Mouse (Mus musculus): Measurements from ENCODE around the gene Polr1a. TPM values are rescaled to one million over a fixed set of nuclear protein-coding genes. Genes with fewer than 3 reads are reported as not detected.

Gene Polr1a
- total RNA-seq, 2 experiments from 2014 or later: 35.7 to 44.8 TPM

DNA sequence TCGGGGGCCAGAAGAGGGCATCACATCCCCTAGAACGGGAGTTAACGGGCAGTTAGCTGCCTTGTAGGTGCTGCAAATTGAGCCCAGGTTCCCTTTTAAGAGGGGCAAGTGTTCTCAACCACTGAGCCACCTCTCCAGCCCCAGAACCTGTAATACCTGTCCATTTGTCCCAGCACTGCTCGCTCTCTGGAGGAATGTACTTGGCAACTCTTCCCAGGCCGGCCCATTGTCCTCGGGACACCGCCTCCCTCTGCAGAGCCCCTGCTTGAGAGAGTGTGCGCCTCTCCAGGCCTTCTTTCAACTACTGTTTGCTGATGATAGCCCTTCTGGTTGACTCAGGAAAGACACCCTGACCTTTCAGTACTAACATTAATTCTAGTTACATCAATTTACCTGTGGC lies 37.3 kb downstream of the Polr1a start:
- no peak for DNase-seq (ENCODE audit: low spot score in 2 of 2)

- DNase-seq (ENCODE audit: low spot score in 2 of 2): no peak
Observed at GRCm38 (mm10) chr6:71949721-71950120, 40.9 kb downstream of the Polr1a start.

GRCm38 (mm10) chr6:71950592-71950991 lies 41.7 kb downstream of the Polr1a start:
- DNase-seq (ENCODE audit: low spot score in 2 of 2): no peak

DNA sequence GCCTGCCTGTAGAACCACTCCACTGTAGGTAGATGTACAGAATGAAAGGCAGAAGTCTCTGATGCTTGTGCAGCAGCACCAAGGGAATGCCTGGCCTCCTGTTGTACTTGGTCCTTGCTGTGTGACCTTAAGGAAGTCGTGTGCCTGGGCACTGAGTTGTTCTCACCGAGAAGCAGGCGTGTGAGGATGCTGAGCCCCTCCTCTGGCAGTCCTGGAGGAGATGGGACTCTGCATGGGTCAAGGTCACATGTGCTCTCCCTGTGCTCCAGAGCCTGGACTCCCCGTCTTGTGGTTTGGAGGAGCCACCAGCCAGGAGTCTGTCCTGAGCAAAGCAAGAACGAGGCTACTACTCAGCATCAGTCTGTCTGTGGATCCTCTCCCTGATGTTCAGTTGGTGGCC lies 42.3 kb downstream of the Polr1a start:
- no peak for DNase-seq (ENCODE audit: low spot score in 2 of 2)

DNA sequence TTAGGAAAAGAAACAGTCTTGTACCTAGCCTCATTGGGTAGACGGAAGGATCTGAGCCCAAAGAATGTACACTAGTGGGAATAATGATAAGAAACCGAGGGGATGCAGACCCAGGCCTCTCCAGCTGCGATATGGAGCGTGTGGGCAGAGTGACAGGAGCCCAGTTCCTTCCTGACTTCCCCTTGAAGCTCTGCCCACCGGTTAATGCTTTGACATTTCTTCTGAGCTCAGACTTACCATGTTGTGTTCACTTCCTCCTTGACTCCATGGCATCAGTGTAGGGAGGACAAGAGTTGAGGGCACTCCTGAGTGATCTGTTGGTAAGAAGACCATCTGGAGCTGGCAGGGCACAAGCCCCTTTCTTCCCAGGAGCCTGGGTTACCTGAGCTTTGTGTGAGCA lies 53.3 kb downstream of the Polr1a start:
- no peak for DNase-seq (ENCODE audit: low spot score in 2 of 2)

- no peak for DNase-seq (ENCODE audit: low spot score in 2 of 2)
Observed at GRCm38 (mm10) chr6:71962706-71963105, 53.9 kb downstream of the Polr1a start.

- DNase-seq (ENCODE audit: low spot score in 2 of 2): no peak
Observed at GRCm38 (mm10) chr6:71963561-71963960, 54.7 kb downstream of the Polr1a start.

- no peak for DNase-seq (ENCODE audit: low spot score in 2 of 2)
Observed at GRCm38 (mm10) chr6:71966683-71967303, 57.9 kb downstream of the Polr1a start.

GRCm38 (mm10) chr6:71967847-71968246 lies 59.0 kb downstream of the Polr1a start:
- no peak for DNase-seq (ENCODE audit: low spot score in 2 of 2)

- no peak for DNase-seq (ENCODE audit: low spot score in 2 of 2)
Observed at GRCm38 (mm10) chr6:71969459-71969858, 60.6 kb downstream of the Polr1a start.

DNA sequence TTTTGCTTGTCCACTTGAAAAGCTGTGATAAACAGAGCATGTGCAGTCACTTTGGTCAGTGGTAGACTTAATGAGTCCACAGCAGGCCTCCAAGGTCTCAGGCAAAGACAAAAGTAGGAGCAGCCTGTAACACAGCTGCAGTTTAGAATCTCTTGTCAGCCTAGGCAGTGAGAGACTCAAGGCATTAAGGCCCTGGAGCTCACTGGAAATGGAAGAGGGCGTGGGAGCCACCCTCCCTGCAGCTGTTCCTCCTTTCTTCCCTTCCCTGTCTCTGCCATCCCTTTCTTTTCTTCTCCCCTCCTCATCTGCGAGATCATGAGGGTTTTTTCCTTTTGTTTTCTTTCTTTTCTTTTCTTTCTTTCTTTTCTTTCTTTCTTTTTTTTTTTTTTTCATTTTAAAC lies 61.3 kb downstream of the Polr1a start:
- no peak for DNase-seq (ENCODE audit: low spot score in 2 of 2)

GRCm38 (mm10) chr6:71976592-71976991 lies 67.7 kb downstream of the Polr1a start:
- no peak for DNase-seq (ENCODE audit: low spot score in 2 of 2)

- no peak for DNase-seq (ENCODE audit: low spot score in 2 of 2)
Observed at GRCm38 (mm10) chr6:71980165-71980564, 71.3 kb downstream of the Polr1a start.

- no peak for DNase-seq (ENCODE audit: low spot score in 2 of 2)
Observed at GRCm38 (mm10) chr6:71980587-71980986, 71.7 kb downstream of the Polr1a start.

- DNase-seq (ENCODE audit: low spot score in 2 of 2): no peak
Observed at GRCm38 (mm10) chr6:71981450-71981849, 72.6 kb downstream of the Polr1a start.

DNA sequence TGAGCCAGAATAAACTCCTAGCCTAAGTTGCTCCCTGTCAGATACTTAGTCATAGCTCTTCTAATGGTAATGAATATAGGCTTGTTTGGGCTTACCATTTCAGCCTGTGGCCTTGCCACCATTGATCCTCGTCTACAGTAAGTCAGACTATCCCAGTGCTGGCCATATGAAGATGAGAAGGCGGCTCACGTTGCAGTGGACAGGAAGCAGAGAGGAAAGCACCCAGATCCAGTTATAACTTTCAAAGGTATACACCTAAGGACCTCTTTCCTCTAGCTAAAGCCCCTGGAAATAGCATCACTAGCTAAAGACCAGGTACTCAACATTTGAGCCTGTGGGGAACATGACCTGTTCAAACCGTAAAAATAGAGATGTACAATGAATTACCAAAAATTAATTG lies 77.1 kb downstream of the Polr1a start:
- DNase-seq (ENCODE audit: low spot score in 2 of 2): no peak

DNA sequence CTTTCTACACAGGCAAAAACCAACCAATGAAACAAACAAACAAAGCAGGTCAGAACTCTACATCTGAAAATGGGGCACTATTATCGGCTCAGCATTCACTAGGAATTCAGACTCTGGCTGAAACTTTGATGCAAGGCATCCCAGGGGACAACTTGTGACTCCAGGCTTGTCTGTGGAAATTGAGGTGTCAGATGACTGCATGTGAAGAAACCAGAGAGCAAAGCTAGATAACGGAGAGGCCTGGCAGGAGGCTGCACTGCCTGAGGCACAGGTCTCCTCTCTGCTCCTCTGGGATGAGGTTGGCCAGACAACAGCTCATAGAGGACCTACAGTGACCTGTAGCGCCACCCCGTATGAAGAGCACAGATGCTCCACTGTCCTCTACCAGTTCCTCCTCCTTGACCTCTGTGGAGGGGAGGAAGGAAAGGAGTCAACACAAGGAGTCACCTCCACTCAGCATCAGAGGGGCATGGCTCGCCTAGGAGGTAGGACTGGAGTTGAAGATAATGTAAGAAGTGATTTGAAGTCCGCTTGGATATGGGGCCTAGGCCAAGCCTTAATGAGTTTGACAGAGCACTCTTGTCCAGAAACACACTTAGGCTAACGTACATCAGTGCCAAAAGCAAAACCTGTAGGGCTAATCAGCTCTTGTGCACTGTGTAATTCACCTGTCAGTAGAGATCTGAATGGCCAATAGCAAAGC lies 78.8 kb downstream of the Polr1a start:
- DNase-seq (ENCODE audit: low spot score in 2 of 2): no peak

DNA sequence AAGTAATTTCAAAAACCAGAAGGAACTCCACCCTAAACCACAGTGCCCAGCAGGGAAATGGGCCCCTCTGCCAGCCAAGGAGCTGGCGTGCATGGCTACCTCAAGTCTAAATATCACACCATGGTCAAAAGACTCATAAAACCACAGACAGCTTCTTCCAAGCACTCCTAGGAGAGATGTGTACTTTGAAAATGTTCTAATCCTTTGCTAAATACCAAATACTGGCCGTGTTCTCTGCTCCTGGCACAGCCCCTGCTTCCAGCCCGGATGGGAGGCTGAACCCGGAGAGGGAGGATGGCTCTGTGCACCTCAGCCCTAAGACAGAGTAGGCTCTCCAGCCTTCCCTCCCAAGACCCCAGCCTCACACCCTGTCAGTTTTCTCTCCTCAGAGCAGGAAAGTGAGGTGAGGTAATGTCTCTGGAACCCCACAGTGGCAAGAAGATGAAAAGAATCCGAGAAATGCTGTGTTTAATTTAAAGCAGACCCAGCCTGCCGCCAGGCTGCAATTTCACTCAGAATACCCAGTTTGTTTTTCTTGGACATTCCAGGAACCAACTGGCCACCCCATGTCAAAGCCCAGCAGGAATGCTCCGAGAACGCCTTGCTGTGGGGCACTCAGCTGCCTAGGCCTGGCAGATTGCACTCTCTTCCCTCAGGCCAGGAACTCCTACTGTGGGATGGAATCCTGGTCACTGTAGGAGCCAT lies 80.9 kb downstream of the Polr1a start:
- no peak for DNase-seq (ENCODE audit: low spot score in 2 of 2)

DNA sequence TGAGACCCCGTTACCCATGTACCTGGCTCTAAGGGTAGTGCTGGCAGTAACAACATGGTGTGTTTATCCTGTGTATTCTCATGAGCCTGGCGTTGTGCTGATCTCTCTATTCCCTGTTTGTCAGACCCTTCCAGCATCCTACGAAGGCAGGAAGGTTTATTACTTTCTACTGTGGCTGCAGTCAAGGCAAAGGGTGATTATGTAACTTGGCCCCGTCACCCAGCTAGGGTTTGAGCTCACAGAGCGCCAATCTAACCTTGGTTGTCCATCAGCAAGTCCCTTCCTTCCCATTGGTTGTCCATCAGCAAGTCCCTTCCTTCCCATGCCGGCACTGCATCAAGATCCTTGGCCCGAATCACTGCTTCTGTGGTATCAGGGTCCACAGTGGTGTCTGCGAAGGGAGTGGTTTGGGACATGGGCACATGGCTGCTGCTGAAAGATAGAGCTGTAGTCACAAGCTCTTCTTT lies 81.6 kb downstream of the Polr1a start:
- DNase-seq (ENCODE audit: low spot score in 2 of 2): no peak

DNA sequence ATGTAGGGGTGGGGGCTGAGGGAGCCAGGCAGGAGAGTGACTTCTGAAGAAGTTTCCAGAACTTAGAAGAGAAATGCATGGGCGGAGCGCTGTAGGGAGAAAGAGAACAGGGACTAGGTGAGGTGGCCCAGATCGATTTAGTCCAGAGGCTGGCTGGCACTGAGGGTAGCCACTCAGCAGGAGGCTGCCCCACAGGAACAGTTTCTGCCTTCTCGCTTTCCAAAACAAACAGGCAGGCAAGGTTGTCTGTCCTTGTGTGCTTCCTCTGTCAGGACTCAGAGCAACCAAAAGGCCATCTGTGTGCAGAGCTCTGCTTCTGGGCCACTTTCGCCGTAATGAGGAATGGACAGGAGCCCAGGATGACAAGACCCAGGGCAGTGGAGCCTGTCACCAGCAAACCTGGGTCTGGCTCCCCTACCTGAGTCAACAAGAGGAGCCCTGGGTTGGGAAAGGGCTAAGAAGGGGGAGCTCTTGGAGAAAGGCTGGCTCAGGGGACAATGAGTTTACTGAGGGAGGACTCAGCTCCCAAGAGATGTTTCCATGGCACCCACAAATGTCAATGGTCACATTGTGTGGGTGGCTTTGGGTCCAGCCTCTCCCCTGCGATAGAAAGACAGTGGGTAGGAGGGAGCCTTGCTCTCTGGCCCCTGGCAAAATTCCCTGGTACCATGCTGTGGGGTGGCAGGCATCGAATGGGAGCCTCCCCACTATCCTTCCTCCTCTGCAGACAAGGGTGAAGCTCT lies 82.5 kb downstream of the Polr1a start:
- DNase-seq (ENCODE audit: low spot score in 2 of 2): no peak

GRCm38 (mm10) chr6:71991933-71992325 lies 83.1 kb downstream of the Polr1a start:
- DNase-seq (ENCODE audit: low spot score in 2 of 2): no peak

DNA sequence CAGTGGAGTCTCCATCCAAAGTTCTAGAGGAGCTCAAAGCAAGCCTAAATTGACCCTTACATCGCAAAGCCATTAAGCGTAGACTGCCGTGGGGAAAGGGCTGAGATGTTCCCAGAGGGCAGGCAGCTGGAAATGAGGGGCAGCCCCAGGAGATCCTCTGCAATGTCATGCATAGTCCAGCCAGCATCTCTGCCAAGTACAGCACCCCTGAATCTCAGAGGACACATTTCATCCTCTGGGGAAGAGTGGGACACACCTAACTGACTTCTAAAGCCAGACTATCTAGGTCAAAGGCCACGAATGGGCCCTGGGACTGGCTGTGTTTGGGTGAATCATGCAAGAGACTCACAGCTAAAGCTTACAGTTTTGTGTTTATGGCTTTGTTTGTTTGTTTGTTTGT lies 85.2 kb downstream of the Polr1a start:
- no peak for DNase-seq (ENCODE audit: low spot score in 2 of 2)

Data from gastrocnemius, postnatal 4 days (tissue).